Mouse (Mus musculus): ENCODE measurements around the gene Lgr6. TPM values are rescaled to one million over a fixed set of nuclear protein-coding genes. Genes with fewer than 3 reads are reported as not detected.

The Lgr6 gene
- 1.2 and 1.4 TPM in 2 replicates for polyA plus RNA-seq (2014; fragmentation: Nextera tagmentation; extraction: Ambion mirVana)

DNA sequence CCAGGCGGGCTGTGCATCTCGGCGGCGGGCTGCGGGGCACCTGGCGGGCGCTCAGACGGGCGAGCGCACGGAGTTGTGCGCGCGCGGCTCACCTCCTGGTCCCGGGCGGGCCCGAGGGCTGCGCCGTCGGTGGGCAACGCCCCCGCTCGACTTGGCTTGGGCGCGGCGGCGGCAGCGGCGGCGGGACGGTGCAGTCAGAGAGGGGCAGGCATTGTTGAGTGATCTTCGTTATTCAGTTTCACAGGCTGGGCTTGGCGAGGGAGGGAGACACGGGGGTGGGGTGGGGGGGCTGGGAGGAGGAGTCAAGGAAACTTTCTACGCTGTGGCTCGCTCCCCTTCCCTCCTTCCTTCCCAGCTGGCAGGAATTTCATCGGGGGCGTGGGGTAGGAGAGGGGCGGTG, at the start of gene Lgr6:
Gene Lgr6 (minus strand): TSS at position 153 of the 400 bp plus-strand sequence.
- Histone ChIP-seq H3K9me3 (ENCODE audit: control insufficient read depth, low read length) (no peaks in the 10 kb centered on the region), H3K4me3 (replicated peaks; ENCODE audit: low read length) (peak within 1 kb of the TSS; percentile 33), H3K4me1 (replicated peaks; ENCODE audit: control insufficient read depth, insufficient read depth, low read length) (no peaks in the 10 kb centered on the region; the same call in 1 of the 2 replicates), H3K4me2 (replicated peaks) (peak within 1 kb of the TSS; percentile 62), H3K27me3 (ENCODE audit: control insufficient read depth, insufficient read depth, low read length) (peaks cover 51% of the 10 kb centered on the region), H3K36me3 (replicated peaks; ENCODE audit: control insufficient read depth, insufficient read depth) (no peaks in the 10 kb centered on the region), H3K27ac (no peak within 1 kb of the TSS), H3K9ac (no peak within 1 kb of the TSS)
- under 1% methylated on average over 34 of the region's 40 CpGs for WGBS
- DNase-seq (ENCODE audit: low spot score) (no peak), ATAC-seq (ENCODE audit: low FRiP score) (no peak)

DNA sequence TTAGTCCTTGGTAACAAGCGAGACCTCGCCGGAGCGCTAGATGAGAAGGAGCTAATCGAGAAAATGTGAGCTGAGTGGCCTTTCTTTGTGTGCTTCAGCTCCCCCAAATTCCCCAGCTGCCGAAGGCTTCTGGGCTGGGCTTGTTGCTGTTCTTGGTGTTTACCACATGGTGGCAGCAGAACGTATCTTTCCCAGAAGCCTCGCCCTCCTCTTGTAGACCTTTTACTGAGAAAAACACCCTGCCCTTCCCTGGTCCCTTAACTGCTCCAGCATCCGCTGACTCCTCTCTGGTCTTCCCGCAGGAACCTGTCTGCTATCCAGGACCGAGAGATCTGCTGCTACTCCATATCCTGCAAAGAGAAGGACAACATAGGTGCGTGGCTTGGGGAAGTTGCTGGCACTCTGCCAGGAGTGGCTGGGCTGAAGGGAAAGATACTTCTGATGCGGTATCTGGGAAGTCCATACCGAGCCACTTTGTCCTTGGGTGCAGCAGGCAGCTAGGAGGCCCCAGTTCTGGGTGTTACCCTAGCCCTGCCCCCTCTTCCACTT, 49.4 kb upstream of the Lgr6 start:
- Histone ChIP-seq H3K4me2 (replicated peaks) (peak overlapping the region; percentile 39), H3K27me3 (ENCODE audit: control insufficient read depth, insufficient read depth, low read length) (no peaks in the 10 kb centered on the region), H3K36me3 (replicated peaks; ENCODE audit: control insufficient read depth, insufficient read depth) (peaks cover 58% of the 10 kb centered on the region), H3K4me3 (replicated peaks; ENCODE audit: low read length) (no peak overlapping the region), H3K4me1 (replicated peaks; ENCODE audit: control insufficient read depth, insufficient read depth, low read length) (peaks cover 47% of the 10 kb centered on the region; the same call in 1 of the 2 replicates), H3K27ac (peak overlapping the region; percentile 94), H3K9me3 (ENCODE audit: control insufficient read depth, low read length) (no peaks in the 10 kb centered on the region), H3K9ac (peak overlapping the region; percentile 48)
- peak; percentile 91 for DNase-seq (ENCODE audit: low spot score)
- WGBS, result 4% methylated on average over 14 of the region's 14 CpGs
- ATAC-seq (ENCODE audit: low FRiP score), result peak; percentile 54

DNA sequence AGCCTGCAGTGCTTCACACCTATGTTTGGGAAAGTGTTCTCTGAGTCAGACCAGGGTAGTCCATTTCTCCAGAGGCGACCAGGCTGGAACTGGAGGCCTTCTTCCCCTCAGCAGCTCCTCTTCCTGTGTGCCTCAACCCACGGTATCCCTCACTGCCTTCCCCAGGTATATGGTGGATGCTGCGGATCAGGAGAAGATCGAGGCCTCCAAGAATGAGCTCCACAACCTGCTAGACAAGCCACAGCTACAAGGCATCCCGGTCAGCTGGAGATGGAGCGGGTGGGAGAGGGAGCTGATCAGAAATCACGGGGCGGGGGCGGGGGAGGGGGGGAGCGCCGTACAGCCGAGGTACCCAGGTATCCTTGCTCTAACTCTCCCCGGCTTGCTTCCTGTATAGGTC, 48.9 kb upstream of the Lgr6 start:
- H3K36me3 ChIP-seq (replicated peaks; ENCODE audit: control insufficient read depth, insufficient read depth), result peaks cover 58% of the 10 kb centered on the region
- peaks cover 51% of the 10 kb centered on the region for H3K4me1 ChIP-seq (replicated peaks; ENCODE audit: control insufficient read depth, insufficient read depth, low read length)
- no peaks in the 10 kb centered on the region for H3K9me3 ChIP-seq (ENCODE audit: control insufficient read depth, low read length)
- H3K27me3 ChIP-seq (ENCODE audit: control insufficient read depth, insufficient read depth, low read length), result no peaks in the 10 kb centered on the region
- peak overlapping the region; percentile 94 for H3K27ac ChIP-seq
- whole genome bisulfite sequencing, result 15% methylated on average over 12 of the region's 13 CpGs
- DNase-seq (ENCODE audit: low spot score) (no peak), ATAC-seq (ENCODE audit: low FRiP score) (peak; percentile 18; the same call in 1 of the 2 replicates)
- peak overlapping the region; percentile 39 for H3K4me2 ChIP-seq (replicated peaks)
- H3K9ac ChIP-seq, result peak overlapping the region; percentile 48
- no peak overlapping the region for H3K4me3 ChIP-seq (replicated peaks; ENCODE audit: low read length)

DNA sequence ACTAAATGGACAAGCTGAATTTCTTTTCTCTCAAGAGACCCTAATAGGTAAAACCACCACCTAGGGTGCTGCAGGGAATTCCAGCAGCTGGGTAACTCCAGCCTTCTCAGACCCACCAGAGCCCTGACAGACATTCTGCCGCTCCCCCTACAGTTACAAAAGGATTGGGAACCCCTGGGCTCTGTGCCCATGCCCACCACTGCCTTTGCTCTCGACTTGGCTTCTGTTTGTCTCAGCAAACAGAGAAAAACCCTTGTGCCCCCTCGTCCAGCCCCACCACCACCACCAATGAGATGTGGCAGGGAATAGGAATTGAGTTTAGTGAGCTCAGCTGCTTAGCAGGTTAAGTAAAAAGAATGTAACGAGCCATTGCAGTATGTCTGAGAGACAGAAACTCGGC, 43.9 kb upstream of the Lgr6 start:
- ATAC-seq (ENCODE audit: low FRiP score) (no peak), DNase-seq (ENCODE audit: low spot score) (no peak)
- Histone ChIP-seq H3K27ac (peak overlapping the region; percentile 98), H3K4me2 (replicated peaks) (peak overlapping the region; percentile 73), H3K9me3 (ENCODE audit: control insufficient read depth, low read length) (no peaks in the 10 kb centered on the region), H3K9ac (peak overlapping the region; percentile 99), H3K36me3 (replicated peaks; ENCODE audit: control insufficient read depth, insufficient read depth) (peaks cover 32% of the 10 kb centered on the region), H3K4me3 (replicated peaks; ENCODE audit: low read length) (peak overlapping the region; percentile 93), H3K4me1 (replicated peaks; ENCODE audit: control insufficient read depth, insufficient read depth, low read length) (peaks cover 39% of the 10 kb centered on the region), H3K27me3 (ENCODE audit: control insufficient read depth, insufficient read depth, low read length) (no peaks in the 10 kb centered on the region)
- WGBS, result 49% methylated on average over 5 of the region's 5 CpGs

DNA sequence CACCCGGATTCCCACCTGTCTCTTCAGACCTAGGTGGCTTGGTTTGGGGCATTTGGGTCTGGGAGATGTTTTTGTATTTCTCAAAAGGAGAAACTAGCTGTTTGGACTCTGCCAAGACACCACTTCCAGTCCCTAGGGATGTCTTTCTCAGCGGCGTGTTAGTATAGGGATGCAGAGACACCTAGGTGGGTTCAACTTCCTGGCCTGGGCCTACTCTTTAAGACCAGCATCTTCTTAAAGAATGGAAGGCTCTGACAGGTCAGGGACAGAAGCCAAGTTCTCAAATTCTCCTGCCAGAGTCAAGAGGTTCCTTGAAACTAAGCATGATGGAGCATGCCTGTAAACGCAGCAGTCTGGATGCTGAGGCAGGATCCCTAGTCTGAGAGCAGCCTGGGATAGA, 43.4 kb upstream of the Lgr6 start:
- WGBS, result 54% methylated on average over 4 of the region's 4 CpGs
- Histone ChIP-seq H3K27ac (peak overlapping the region; percentile 98), H3K9me3 (ENCODE audit: control insufficient read depth, low read length) (no peaks in the 10 kb centered on the region), H3K36me3 (replicated peaks; ENCODE audit: control insufficient read depth, insufficient read depth) (peaks cover 27% of the 10 kb centered on the region), H3K4me1 (replicated peaks; ENCODE audit: control insufficient read depth, insufficient read depth, low read length) (peaks cover 35% of the 10 kb centered on the region), H3K9ac (peak overlapping the region; percentile 99), H3K4me3 (replicated peaks; ENCODE audit: low read length) (peak overlapping the region; percentile 93), H3K27me3 (ENCODE audit: control insufficient read depth, insufficient read depth, low read length) (no peaks in the 10 kb centered on the region), H3K4me2 (replicated peaks) (peak overlapping the region; percentile 73)
- ATAC-seq (ENCODE audit: low FRiP score) (no peak), DNase-seq (ENCODE audit: low spot score) (no peak)

DNA sequence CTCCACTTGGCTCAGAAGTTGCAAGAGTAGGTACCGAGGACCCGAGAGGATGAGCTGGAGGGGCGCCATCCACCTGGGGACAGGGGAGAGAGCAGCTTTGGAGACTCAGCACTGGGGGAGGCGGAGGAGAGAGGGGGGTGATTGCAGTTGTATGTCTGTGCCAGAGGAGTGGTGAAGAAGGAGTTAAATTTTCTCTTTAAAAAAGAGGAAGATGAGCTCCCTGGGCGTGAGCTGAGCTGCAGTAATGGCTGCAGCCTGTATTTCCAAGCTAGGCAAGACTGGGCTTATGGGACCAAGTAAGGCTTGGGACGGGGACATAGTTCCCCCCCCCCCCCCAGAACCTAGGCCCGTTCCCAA, 42.6 kb upstream of the Lgr6 start:
- H3K4me3 ChIP-seq (replicated peaks; ENCODE audit: low read length), result peak overlapping the region; percentile 93
- no peak for DNase-seq (ENCODE audit: low spot score)
- H3K27me3 ChIP-seq (ENCODE audit: control insufficient read depth, insufficient read depth, low read length), result no peaks in the 10 kb centered on the region
- peak overlapping the region; percentile 73 for H3K4me2 ChIP-seq (replicated peaks)
- peaks cover 35% of the 10 kb centered on the region for H3K4me1 ChIP-seq (replicated peaks; ENCODE audit: control insufficient read depth, insufficient read depth, low read length)
- H3K9me3 ChIP-seq (ENCODE audit: control insufficient read depth, low read length), result no peaks in the 10 kb centered on the region
- H3K9ac ChIP-seq, result peak overlapping the region; percentile 99
- H3K27ac ChIP-seq, result peak overlapping the region; percentile 98
- ATAC-seq (ENCODE audit: low FRiP score), result peak; percentile 24
- WGBS, result 3% methylated on average over 7 of the region's 7 CpGs
- peaks cover 19% of the 10 kb centered on the region for H3K36me3 ChIP-seq (replicated peaks; ENCODE audit: control insufficient read depth, insufficient read depth)

DNA sequence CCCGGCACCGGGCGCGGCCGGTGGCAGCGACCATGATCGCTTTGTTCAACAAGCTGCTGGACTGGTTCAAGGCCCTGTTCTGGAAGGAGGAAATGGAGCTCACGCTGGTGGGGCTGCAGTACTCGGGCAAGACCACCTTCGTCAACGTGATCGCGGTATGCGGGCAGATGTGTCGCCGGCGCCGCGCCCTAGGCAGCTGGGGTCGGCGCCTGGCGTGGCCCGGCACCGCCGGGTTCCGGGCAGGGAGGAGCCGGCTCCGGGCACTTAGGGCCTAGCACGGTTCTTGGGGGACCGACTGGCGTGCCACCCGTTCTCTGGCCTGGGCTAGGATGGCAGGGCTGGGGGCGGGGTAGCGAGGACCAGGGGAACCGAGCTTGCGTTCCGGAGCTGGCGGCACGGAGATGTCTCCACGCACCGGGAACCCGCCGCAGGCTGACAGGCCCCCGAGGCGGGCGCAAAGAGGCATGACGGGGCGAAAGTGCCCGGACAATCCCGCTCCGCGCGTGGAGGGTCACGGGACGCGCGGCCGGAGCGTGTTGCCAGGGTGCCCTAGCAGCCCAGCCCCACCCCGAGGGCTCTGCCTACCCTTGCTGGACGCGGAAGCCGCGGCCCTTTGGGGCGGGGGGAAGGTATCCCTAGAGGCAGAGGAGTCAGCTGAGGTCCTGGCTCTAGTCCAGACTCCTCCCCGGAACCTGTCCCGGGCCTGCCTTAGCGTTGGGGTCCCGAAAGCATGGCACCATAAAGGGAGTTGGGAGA, 42.0 kb upstream of the Lgr6 start:
- H3K27me3 ChIP-seq (ENCODE audit: control insufficient read depth, insufficient read depth, low read length), result no peaks in the 10 kb centered on the region
- peak; percentile 75 for DNase-seq (ENCODE audit: low spot score)
- peak overlapping the region; percentile 99 for H3K9ac ChIP-seq
- H3K27ac ChIP-seq, result peak overlapping the region; percentile 98
- H3K4me3 ChIP-seq (replicated peaks; ENCODE audit: low read length), result peak overlapping the region; percentile 93
- H3K4me2 ChIP-seq (replicated peaks), result peak overlapping the region; percentile 73
- no peaks in the 10 kb centered on the region for H3K9me3 ChIP-seq (ENCODE audit: control insufficient read depth, low read length)
- peaks cover 14% of the 10 kb centered on the region for H3K36me3 ChIP-seq (replicated peaks; ENCODE audit: control insufficient read depth, insufficient read depth)
- ATAC-seq (ENCODE audit: low FRiP score), result peak; percentile 67
- WGBS, result under 1% methylated on average over 66 of the region's 69 CpGs
- H3K4me1 ChIP-seq (replicated peaks; ENCODE audit: control insufficient read depth, insufficient read depth, low read length), result peaks cover 35% of the 10 kb centered on the region

DNA sequence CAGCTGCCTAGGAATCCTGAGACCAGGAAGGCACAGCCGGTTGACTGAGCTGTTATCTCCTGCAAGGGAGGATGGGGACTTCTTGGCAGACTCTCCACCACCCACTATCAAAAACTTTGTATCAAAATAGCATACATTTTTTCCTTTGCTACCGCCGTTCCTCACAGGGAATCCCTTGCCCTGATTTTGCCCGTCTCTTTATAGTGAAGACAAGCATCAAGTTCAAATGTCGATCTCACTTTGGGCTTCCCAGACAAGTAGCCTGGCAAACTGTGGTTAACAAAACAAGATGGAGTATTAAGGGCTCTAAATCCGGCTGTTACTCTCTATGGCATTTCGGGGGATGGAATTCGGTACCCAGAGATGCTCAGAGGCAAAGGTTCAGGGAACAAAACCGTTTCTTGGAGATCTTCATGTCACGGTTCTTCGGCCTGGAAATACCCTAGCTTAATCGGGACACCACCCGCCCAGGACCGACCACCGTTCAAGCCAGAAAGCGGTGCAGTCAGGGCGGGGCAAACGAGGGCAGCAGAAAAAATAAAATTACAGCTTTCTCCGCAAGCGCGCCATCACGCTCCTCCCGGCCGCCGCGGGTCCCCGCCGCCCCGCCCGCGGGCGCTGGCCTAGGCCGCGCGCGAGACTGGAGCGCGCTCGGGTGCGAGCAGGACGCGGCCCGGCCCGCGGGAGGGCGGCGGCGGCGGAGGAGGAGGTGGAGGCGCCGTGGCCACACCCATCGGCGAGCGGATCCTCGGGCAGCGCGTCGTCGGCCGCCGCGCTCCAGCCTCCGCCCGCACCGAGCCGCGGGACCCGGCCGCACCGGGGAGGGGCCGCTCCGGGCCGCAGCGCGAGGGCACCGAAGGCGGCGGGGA, 41.2 kb upstream of the Lgr6 start, which contains the start of gene Arl8a:
Gene Arl8a (plus strand): TSS at position 748 of the 869 bp plus-strand sequence.
- Histone ChIP-seq H3K9me3 (ENCODE audit: control insufficient read depth, low read length) (no peaks in the 10 kb centered on the region), H3K36me3 (replicated peaks; ENCODE audit: control insufficient read depth, insufficient read depth) (peaks cover 8% of the 10 kb centered on the region; the same call in 1 of the 2 replicates), H3K27ac (peak within 1 kb of the TSS; percentile 98), H3K4me3 (replicated peaks; ENCODE audit: low read length) (peak within 1 kb of the TSS; percentile 93), H3K9ac (peak within 1 kb of the TSS; percentile 99), H3K27me3 (ENCODE audit: control insufficient read depth, insufficient read depth, low read length) (no peaks in the 10 kb centered on the region), H3K4me1 (replicated peaks; ENCODE audit: control insufficient read depth, insufficient read depth, low read length) (peaks cover 35% of the 10 kb centered on the region), H3K4me2 (replicated peaks) (peak within 1 kb of the TSS; percentile 73)
- under 1% methylated on average over 55 of the region's 78 CpGs for WGBS
- DNase-seq (ENCODE audit: low spot score) (peak; percentile 88), ATAC-seq (ENCODE audit: low FRiP score) (peak; percentile 78)

DNA sequence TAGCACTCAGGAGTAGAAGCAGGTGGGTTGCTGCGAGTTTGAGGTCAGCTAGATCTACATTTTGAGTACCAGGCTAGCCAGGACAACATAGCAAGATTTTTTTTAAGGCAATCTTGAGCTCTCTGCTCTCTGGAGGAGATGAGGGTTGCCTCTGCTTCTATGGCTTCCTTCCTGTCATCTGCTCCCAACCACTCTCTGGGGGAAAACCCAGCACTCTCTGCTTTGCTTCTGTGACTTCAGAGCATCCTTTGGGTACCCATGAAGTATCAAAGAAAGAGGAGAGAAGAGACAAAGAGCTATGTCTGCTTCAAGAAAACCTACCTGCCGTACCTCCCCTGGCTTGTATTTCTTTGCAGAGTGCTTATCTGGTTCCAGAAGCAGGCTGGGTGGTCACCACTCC, 38.9 kb upstream of the Lgr6 start:
- no peak for ATAC-seq (ENCODE audit: low FRiP score)
- H3K4me1 ChIP-seq (replicated peaks; ENCODE audit: control insufficient read depth, insufficient read depth, low read length), result peaks cover 18% of the 10 kb centered on the region
- no peak overlapping the region for H3K27ac ChIP-seq
- H3K9me3 ChIP-seq (ENCODE audit: control insufficient read depth, low read length), result no peaks in the 10 kb centered on the region
- no peak overlapping the region for H3K9ac ChIP-seq
- no peak for DNase-seq (ENCODE audit: low spot score)
- no peaks in the 10 kb centered on the region for H3K27me3 ChIP-seq (ENCODE audit: control insufficient read depth, insufficient read depth, low read length)
- no peak overlapping the region for H3K4me2 ChIP-seq (replicated peaks)
- H3K4me3 ChIP-seq (replicated peaks; ENCODE audit: low read length), result no peak overlapping the region
- no peaks in the 10 kb centered on the region for H3K36me3 ChIP-seq (replicated peaks; ENCODE audit: control insufficient read depth, insufficient read depth)
- 79% methylated on average over 2 of the region's 2 CpGs for WGBS

Measured in hindbrain, embryonic 14.5 days (tissue).